Mouse (Mus musculus) embryonic facial prominence, embryonic 11.5 days (tissue): ENCODE measurements around the gene Map3k6. TPM values are rescaled to one million over a fixed set of nuclear protein-coding genes. Genes with fewer than 3 reads are reported as not detected.

Source experiments
- ATAC-seq: fragments of 200-750 bp; cut with Nextera tagmentation; replicated peaks from 2 replicates; pipeline ENCODE4 v1.8.0; 2017; ENCODE audit warnings: low read depth; ENCODE audit not compliant: insufficient number of reproducible peaks, low FRiP score, low TSS enrichment
- DNase-seq: peaks from one replicate; pipeline ENCODE4 v3.0.0-alpha.2; 2015; ENCODE audit warnings: low spot score
- H3K27ac ChIP-seq: fragments of 300-500 bp; sonication (generic); replicated peaks from 2 replicates; pipeline ENCODE4 v1.5.1; 2014; ENCODE audit warnings: mild to moderate bottlenecking, low read depth, low read length, control low read depth
- H3K27me3 ChIP-seq: fragments of 300-500 bp; sonication (generic); 2 replicates; pipeline ENCODE4 v1.6.1; 2014; ENCODE audit warnings: mild to moderate bottlenecking, low read length, moderate library complexity, mixed read lengths; ENCODE audit not compliant: control insufficient read depth, insufficient read depth
- H3K36me3 ChIP-seq: fragments of 300-500 bp; sonication (generic); replicated peaks from 2 replicates; pipeline ENCODE4 v1.6.1; 2014; ENCODE audit warnings: low read depth, mild to moderate bottlenecking, low read length, moderate library complexity, mixed read lengths; ENCODE audit not compliant: control insufficient read depth, insufficient read depth
- H3K4me1 ChIP-seq: fragments of 300-500 bp; sonication (generic); 2 replicates; pipeline ENCODE4 v1.6.1; 2014; ENCODE audit warnings: low read length, mixed read lengths; ENCODE audit not compliant: control insufficient read depth, insufficient read depth
- H3K4me2 ChIP-seq: fragments of 300-500 bp; sonication (generic); 2 replicates; pipeline ENCODE4 v1.6.1; 2014; ENCODE audit warnings: low read depth, mild to moderate bottlenecking, control low read depth, low read length, moderate library complexity
- H3K4me3 ChIP-seq: fragments of 300-500 bp; sonication (generic); 2 replicates; pipeline ENCODE4 v1.5.1; 2014; ENCODE audit warnings: low read depth, low read length, control low read depth
- H3K9ac ChIP-seq: fragments of 300-500 bp; sonication (generic); replicated peaks from 2 replicates; pipeline ENCODE4 v1.6.1; 2014; ENCODE audit warnings: mild to moderate bottlenecking, control low read depth, low read length
- H3K9me3 ChIP-seq: fragments of 300-500 bp; sonication (generic); replicated peaks from 2 replicates; pipeline ENCODE4 v1.6.1; 2016; ENCODE audit warnings: mild to moderate bottlenecking, low read length, inconsistent platforms, mixed read lengths; ENCODE audit not compliant: control insufficient read depth
- WGBS: fragments of 180-500 bp; shearing (Covaris S2); extraction: QIAGEN DNeasy Blood & Tissue Kit; methylation state at CpG from one replicate; pipeline ENCODE4 v1.1.7; 2014; 5-methylcytosine and 5-hydroxymethylcytosine counted together
- polyA plus RNA-seq: library from polyadenylated mRNA; unstranded; fragments of >200 nt; fragmentation: Nextera tagmentation; extraction: Ambion mirVana; gene quantifications from 2 replicates; pipeline ENCODE4 v1.2.1, GENCODE M21; 2014

Gene Map3k6
- polyA plus RNA-seq, 1 experiment from 2014 or later = 1.9 TPM

GRCm38 (mm10) chr4:133220656-133221055 lies 20.0 kb upstream of the Map3k6 start:
- peak overlapping the region; percentile 26 for H3K4me3 ChIP-seq
- under 1% methylated on average over 25 of the region's 25 CpGs for WGBS
- H3K9me3 ChIP-seq = no peaks in the 10 kb centered on the region
- no peak overlapping the region for H3K27ac ChIP-seq
- peaks cover 4% of the 10 kb centered on the region; the same call in 1 of the 2 replicates for H3K27me3 ChIP-seq
- H3K36me3 ChIP-seq = no peaks in the 10 kb centered on the region
- DNase-seq (peak; percentile 65), ATAC-seq (no peak)
- H3K9ac ChIP-seq = peak overlapping the region; percentile 7; the same call in 1 of the 2 replicates
- no peaks in the 10 kb centered on the region for H3K4me1 ChIP-seq
- peak overlapping the region; percentile 49 for H3K4me2 ChIP-seq

- no peak overlapping the region for H3K27ac ChIP-seq
- ATAC-seq = no peak
- no peaks in the 10 kb centered on the region for H3K36me3 ChIP-seq
- H3K9me3 ChIP-seq = no peaks in the 10 kb centered on the region
- H3K4me2 ChIP-seq = no peak overlapping the region
- 82% methylated on average over 8 of the region's 8 CpGs for WGBS
- DNase-seq = no peak
- no peaks in the 10 kb centered on the region for H3K4me1 ChIP-seq
- H3K27me3 ChIP-seq = peaks cover 4% of the 10 kb centered on the region; the same call in 1 of the 2 replicates
- H3K4me3 ChIP-seq = no peak overlapping the region
- no peak overlapping the region for H3K9ac ChIP-seq
Measured at GRCm38 (mm10) chr4:133221701-133222100, 18.9 kb upstream of the Map3k6 start.

- Histone ChIP-seq H3K27ac (no peak overlapping the region), H3K36me3 (no peaks in the 10 kb centered on the region), H3K27me3 (peaks cover 4% of the 10 kb centered on the region; the same call in 1 of the 2 replicates), H3K4me2 (no peak overlapping the region), H3K4me1 (no peaks in the 10 kb centered on the region), H3K4me3 (no peak overlapping the region), H3K9me3 (no peaks in the 10 kb centered on the region), H3K9ac (peak overlapping the region; percentile 7; the same call in 1 of the 2 replicates)
- ATAC-seq (no peak), DNase-seq (no peak)
- 44% methylated on average over 5 of the region's 5 CpGs for WGBS
Measured at GRCm38 (mm10) chr4:133223875-133224274, 16.7 kb upstream of the Map3k6 start.

GRCm38 (mm10) chr4:133226073-133226472 lies 14.5 kb upstream of the Map3k6 start:
- no peak for DNase-seq
- no peak overlapping the region for H3K27ac ChIP-seq
- H3K27me3 ChIP-seq = peaks cover 4% of the 10 kb centered on the region; the same call in 1 of the 2 replicates
- 61% methylated on average over 10 of the region's 10 CpGs for WGBS
- no peak overlapping the region for H3K4me3 ChIP-seq
- H3K9ac ChIP-seq = no peak overlapping the region
- no peaks in the 10 kb centered on the region for H3K4me1 ChIP-seq
- H3K4me2 ChIP-seq = no peak overlapping the region
- H3K36me3 ChIP-seq = no peaks in the 10 kb centered on the region
- ATAC-seq = no peak
- no peaks in the 10 kb centered on the region for H3K9me3 ChIP-seq

- Histone ChIP-seq H3K4me3 (no peak overlapping the region), H3K27ac (no peak overlapping the region), H3K27me3 (no peaks in the 10 kb centered on the region), H3K4me2 (no peak overlapping the region), H3K4me1 (no peaks in the 10 kb centered on the region), H3K9me3 (no peaks in the 10 kb centered on the region), H3K36me3 (no peaks in the 10 kb centered on the region), H3K9ac (no peak overlapping the region)
- ATAC-seq = no peak
- WGBS = 52% methylated on average over 8 of the region's 8 CpGs
- DNase-seq = peak; percentile 55
Measured at GRCm38 (mm10) chr4:133227636-133228035, 13.0 kb upstream of the Map3k6 start.

GRCm38 (mm10) chr4:133229582-133229981 lies 11.0 kb upstream of the Map3k6 start:
- no peaks in the 10 kb centered on the region for H3K27me3 ChIP-seq
- DNase-seq = peak; percentile 74
- no peak overlapping the region for H3K9ac ChIP-seq
- no peak overlapping the region for H3K27ac ChIP-seq
- WGBS = 46% methylated on average over 8 of the region's 8 CpGs
- no peak overlapping the region for H3K4me3 ChIP-seq
- peak; percentile 35; the same call in 1 of the 2 replicates for ATAC-seq
- no peaks in the 10 kb centered on the region for H3K9me3 ChIP-seq
- H3K4me1 ChIP-seq = no peaks in the 10 kb centered on the region
- no peaks in the 10 kb centered on the region for H3K36me3 ChIP-seq
- no peak overlapping the region for H3K4me2 ChIP-seq

GRCm38 (mm10) chr4:133233285-133233976 lies 7.2 kb upstream of the Map3k6 start:
- no peak for ATAC-seq
- Histone ChIP-seq H3K27me3 (no peaks in the 10 kb centered on the region), H3K9me3 (no peaks in the 10 kb centered on the region), H3K27ac (no peak overlapping the region), H3K4me1 (no peaks in the 10 kb centered on the region), H3K4me3 (no peak overlapping the region), H3K9ac (no peak overlapping the region), H3K36me3 (no peaks in the 10 kb centered on the region), H3K4me2 (no peak overlapping the region)
- peak; percentile 60 for DNase-seq
- 47% methylated on average over 10 of the region's 10 CpGs for WGBS

- Histone ChIP-seq H3K9ac (no peak overlapping the region), H3K9me3 (no peaks in the 10 kb centered on the region), H3K4me2 (no peak overlapping the region), H3K27me3 (no peaks in the 10 kb centered on the region), H3K36me3 (no peaks in the 10 kb centered on the region), H3K4me1 (no peaks in the 10 kb centered on the region), H3K27ac (no peak overlapping the region), H3K4me3 (no peak overlapping the region)
- DNase-seq (no peak), ATAC-seq (no peak)
- WGBS = 61% methylated on average over 5 of the region's 5 CpGs
Measured at GRCm38 (mm10) chr4:133234771-133235170, 5.8 kb upstream of the Map3k6 start.
